Mouse (Mus musculus) pancreas, adult 10 weeks (tissue): ENCODE results near the gene Trappc13. TPM values are rescaled to one million over a fixed set of nuclear protein-coding genes. Genes with fewer than 3 reads are reported as not detected.

Source experiments
- polyA plus RNA-seq: library from polyadenylated mRNA; stranded (reverse); fragments of 350-450 nt; fragmentation: Illumina TruSeq; extraction: RNeasy Lipid Tissue Mini Kit (QIAGEN cat#74804); gene quantifications from one replicate; pipeline ENCODE4 v1.2.3, GENCODE M21; 2015; ENCODE audit warnings: low read depth, low replicate concordance; ENCODE audit not compliant: insufficient read depth

Trappc13 gene
- 4.9 TPM for polyA plus RNA-seq

DNA sequence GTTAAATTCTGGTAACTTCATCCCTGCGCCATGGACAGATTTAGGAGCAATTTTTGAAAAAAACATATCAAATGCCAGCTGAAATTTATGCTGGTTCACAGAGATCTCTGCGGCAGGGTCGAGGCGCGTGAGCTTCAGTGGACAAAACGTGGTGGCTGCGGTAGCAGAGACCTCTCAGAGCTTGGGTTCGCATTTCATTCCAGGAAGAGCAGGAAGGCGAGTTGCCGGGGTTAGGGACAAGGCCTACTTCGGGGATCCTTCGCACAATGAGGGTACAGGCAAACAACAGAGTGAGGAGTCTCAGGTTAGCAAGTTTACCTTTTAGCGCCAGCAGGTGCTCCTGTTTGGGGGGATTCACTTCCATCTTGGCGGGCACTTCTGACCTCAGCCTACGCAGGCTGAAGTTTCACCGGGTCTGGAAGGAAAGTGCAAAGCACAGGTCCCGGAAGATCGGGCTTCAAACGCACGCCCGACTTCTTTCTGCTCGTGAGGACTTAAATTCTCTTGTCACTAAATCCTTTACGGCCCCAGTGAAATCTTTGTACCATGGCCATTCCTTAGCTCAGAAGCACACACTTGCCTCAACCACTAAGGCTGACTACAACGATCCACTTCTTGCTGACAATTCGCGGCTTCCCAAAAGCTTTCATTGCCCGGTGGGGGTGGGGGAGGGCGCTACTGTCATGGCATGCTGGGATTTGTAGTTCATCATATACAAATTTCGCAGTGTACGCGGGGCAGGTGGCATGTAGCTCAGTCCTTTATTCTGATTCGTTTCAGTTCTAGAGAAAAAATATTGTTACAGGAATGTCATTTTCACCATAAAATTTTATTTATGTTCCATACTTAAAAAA, at the start of gene Trappc13:
TSS of gene Trappc13 (minus strand) at position 674 of the 854 bp plus-strand sequence.

DNA sequence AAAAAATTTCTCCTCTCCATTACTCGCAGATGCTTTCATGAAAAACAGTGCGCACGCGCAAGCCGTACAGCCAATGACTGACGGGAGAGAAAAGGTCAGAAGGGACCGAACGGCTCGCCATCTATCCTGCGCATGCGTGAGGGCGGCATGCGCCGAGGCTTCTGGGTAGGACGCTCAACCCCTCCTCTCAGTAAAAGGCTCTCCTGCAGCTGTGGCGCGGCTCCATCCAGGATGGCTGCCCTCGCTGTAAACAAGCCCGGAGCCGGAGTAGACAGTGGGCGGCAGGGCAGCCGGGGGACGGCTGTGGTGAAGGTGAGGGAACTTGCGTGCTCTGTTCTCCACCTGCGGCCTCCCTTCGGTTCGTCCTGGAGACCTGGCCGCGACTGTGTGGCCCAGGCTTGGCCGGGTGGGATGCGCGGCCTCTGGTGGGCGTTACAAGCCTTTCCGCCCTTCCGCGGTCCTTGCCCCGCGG, 417 bp upstream of the Trappc13 start, which contains the start of gene Trim23:
TSS of gene Trim23 (plus strand) at position 148 of the 472 bp plus-strand sequence.

DNA sequence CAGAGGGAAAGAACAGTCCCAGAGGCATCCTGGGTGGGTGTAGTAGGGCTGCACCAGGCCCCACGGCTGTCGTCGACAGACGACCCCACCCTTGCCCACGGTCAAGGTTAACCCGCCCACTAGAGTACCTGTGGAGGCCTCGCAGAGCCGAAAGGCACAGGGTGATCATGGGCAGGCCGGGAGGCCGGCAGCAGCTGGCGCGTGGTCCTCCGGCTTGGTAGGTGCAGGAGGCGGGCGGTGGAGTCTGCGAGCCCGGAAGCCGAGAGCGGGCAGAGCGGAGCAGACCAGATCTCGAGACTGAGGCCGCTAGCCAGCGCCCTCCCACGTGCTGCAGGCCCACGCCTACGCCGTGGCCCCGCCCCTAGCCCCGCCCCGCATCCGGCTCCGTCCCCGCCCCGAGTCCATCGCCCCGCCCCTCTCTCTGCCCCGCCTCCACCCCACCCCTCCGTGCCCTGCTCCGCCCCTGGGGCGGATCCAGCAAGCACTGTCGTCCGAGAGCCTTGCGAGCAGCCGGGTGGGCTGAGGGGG, 68.9 kb downstream of the Trappc13 start, which contains the start of the genes Nln and Sgtb:
TSS of gene Nln (minus strand) at position 327 of the 528 bp plus-strand sequence.
TSS of gene Sgtb (plus strand) at position 454 of the 528 bp plus-strand sequence.

Other genes starting within 250 kb of the Trappc13 start
- gene Nln, start 68.9 kb downstream of the Trappc13 start, polyA plus RNA-seq: 3.4 TPM
- 0.87 TPM for gene Sgtb, start 68.7 kb downstream of the Trappc13 start, polyA plus RNA-seq
- 3.2 TPM for gene Trim23, start 328 bp upstream of the Trappc13 start, polyA plus RNA-seq
- gene Cenpk, start 50.1 kb upstream of the Trappc13 start, polyA plus RNA-seq: 1.8 TPM
- gene Ppwd1, start 50.4 kb upstream of the Trappc13 start, polyA plus RNA-seq: 3.1 TPM
- gene Adamts6, start 109.4 kb upstream of the Trappc13 start, polyA plus RNA-seq: 0.42 TPM